Mouse (Mus musculus) embryo, embryonic 11.5 days (tissue): ENCODE results near the gene Tox2.

ENCODE experiments used
- DNase-seq: peaks from one replicate; pipeline ENCODE4 v3.0.0-alpha.2; 2012; ENCODE audit warnings: low read depth, low spot score

Gene Tox2

DNA sequence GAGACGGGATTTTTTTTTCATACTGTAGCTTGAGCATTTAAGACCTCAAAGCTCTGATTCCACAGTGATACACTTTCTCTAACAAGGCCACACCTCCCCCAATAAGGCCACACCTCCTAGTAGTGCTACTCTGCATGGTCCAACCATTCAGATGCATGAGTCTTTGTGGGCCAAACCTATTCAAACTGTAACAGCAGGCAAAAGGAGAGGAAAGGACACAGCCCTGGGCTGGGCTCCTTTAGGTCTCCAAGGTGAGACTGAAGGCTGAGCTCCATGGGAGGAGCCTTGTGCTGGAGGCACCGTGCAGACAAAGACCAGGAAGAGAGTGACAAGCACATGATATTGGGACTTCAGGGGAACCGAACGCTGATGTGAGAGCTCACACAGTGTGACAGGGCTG lies 114.4 kb downstream of the Tox2 start:
- no peak for DNase-seq

GRCm38 (mm10) chr2:163318777-163319176 lies 115.9 kb downstream of the Tox2 start:
- DNase-seq: no peak

GRCm38 (mm10) chr2:163323163-163323562 lies 120.2 kb downstream of the Tox2 start:
- DNase-seq: no peak

DNA sequence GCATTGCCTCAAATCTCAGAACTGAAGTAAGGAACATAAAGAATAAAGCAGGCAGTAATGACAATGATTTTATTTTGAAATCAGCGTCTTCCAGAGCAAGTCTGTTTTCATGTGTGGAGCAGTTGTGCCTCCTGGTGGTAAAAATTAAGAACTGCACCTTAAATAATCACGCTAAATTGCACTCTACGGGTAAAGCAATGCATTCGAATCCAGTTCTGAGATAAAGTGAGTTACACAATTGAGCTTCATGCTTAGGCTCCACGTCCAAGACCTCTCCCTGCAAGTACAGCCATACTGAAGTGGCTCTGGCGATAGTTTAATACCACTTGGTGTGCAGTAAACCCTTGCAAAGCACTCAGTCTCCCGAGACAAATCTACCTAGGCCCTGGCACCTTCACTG lies 127.8 kb downstream of the Tox2 start:
- DNase-seq: peak; percentile 49

- DNase-seq: no peak
Observed at GRCm38 (mm10) chr2:163331423-163331822, 128.5 kb downstream of the Tox2 start.

DNA sequence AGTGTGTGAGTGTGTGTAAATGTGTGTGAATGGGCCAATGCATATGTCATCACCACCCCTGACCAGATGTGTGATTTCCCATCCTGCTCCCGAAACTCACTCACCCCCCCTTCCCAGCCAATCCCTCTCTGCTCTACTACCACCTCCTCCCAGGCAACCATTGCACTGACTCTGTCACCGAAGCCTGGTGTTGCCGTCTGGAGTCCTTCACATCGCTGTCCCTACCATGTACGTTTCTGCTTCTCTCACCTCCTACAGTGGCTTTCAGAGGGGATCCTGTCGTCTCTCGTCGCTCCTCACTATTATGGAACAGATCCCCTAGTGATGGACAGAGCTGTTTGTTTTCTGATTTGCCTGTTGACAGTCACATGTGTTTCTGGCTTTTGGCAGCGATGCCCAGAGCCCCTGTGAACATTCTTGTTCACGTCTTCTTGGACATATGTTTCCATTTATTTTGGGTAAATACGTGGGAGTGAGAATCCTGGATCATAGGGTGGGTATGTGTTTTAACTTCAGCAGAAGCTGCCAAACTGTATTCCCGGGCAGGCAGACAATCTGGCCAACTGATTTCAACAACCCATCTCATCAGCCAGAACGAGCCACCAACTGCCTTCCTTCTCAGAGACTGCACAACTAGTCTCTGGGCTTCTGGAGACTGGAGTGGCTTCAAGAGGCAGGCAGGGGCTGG lies 129.6 kb downstream of the Tox2 start:
- no peak for DNase-seq

- peak; percentile 57 for DNase-seq
Observed at GRCm38 (mm10) chr2:163340263-163340662, 137.3 kb downstream of the Tox2 start.

DNA sequence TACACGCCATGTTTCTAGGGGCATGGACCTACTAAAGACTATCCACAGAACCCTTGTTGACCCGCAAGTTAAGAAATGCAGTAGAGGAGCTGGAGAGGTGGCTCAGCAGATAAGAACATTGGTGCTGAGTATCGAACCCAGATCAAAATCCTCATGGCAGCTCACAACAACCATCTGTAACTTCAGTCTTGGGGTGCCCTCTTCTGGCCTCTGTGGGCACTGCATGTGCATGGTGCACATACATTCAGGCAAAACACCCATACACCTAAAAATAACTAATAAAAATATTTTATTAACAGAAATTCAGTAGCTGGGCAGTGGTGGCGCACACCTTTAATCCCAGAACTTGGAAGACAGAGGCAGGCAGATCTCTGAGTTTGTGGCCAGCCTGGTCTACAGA lies 140.7 kb downstream of the Tox2 start:
- DNase-seq: no peak

GRCm38 (mm10) chr2:163344976-163345660 lies 142.2 kb downstream of the Tox2 start:
- DNase-seq: no peak

- DNase-seq: no peak
Observed at GRCm38 (mm10) chr2:163346497-163346896, 143.6 kb downstream of the Tox2 start.

DNA sequence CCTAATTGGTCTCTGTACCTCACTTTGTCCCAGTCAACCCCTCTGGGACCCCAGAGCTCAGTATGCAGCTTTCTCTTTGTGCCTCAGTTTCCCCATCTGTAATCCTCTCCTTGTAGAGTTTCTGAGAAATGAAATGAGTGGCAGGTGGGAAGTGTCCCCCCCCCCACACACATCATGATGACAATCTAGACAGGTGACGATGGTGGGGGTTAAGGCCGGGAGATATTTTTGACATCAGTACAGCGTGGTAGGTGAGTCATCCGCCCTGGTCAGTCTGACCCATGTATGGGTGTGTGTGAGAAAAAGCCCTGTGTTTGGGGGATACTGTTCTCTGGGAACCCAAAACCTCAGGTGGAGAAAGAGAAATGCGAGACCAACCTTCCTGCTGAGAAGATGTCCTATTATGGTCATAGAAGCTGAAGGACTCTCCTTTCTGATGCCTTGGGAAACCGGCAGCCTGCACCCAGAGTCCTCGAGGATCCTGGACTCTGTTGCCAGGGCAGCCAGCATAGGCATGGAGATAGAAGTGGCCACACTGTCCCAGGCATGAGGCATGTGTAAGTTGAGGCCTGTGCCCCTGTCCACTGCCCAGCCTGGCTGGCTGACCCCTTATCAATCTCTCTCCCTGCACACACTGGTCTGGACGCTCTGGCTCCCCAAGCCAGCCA lies 144.7 kb downstream of the Tox2 start:
- DNase-seq: no peak

- DNase-seq: no peak
Observed at GRCm38 (mm10) chr2:163348677-163349076, 145.8 kb downstream of the Tox2 start.

GRCm38 (mm10) chr2:163349411-163349810 lies 146.5 kb downstream of the Tox2 start:
- DNase-seq: no peak

DNA sequence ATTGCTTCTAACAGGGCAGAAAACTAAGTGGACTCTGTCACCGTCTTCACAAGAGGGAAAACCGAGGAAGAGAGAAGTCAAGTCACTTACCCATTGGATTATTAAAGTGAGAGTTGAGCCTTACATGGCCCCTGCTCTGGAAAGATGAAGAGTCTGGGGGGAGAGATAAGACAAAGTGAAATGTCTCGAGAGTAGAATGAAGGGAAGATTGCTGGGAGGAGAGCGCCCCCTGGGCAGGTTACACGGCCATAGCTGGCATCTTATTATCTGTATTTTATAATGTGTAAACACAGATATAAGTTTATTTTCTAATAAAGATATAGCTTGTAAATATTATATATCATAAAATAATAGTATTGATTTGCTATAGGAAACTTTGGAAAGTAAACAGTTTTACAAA lies 147.5 kb downstream of the Tox2 start:
- no peak for DNase-seq

DNA sequence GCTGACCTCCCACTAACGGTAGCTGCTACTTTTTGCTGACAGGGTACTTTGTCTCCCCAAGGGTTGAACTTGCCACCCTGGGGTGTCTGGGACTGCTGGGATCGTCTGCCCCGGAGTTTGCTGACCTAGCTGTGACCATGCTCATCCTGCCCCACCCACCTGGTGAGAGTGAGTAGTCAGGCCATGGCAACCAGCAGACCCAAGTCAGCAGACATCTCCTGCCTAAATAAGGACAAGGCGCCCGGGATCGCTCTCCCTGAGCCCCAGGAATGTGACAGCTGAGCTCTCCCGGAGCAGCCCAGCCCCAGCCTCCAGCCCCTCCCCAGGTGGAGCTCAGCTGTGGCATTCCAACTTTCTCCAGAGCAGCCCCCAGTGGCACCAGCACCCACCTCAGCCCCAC lies 150.8 kb downstream of the Tox2 start:
- no peak for DNase-seq

DNA sequence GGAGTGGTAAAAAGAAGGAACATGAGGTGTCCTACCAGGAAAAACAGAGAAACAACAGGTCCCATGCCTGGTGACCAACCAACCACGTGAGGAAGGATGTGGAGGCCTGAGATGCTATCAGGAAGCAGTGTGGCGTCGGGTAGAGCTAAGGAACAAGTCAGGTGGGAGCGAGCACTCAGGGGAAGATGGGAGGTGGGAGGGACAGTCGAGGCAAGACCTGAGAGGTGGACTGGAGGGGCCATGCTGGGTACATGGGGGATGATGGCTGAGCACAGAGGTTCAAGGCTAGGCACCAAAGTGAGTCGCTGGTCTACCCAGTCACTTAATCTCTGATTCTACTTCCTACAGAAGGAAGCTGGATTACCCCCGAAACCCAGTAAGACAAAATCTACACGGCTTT lies 152.7 kb downstream of the Tox2 start:
- DNase-seq: no peak

- DNase-seq: no peak
Observed at GRCm38 (mm10) chr2:163356113-163356840, 153.4 kb downstream of the Tox2 start.

GRCm38 (mm10) chr2:163358662-163359061 lies 155.7 kb downstream of the Tox2 start:
- DNase-seq: no peak

DNA sequence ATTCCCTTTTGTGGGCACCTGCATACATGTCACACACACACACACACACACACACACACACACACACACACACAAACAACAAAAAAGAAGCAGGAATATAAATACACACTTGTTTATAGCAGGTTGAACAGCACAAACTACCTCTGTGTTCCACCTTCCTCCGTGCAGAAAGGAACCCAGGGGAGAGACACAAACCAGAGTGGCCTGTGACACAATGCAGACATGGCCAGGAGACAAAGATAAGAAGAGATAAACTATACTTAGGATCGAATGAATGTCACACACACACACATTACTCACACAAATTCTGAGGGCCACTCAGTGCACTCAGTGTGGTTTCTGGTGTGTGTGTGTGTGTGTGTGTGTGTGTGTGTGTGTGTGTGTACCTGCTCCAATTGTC lies 156.3 kb downstream of the Tox2 start:
- no peak for DNase-seq

DNA sequence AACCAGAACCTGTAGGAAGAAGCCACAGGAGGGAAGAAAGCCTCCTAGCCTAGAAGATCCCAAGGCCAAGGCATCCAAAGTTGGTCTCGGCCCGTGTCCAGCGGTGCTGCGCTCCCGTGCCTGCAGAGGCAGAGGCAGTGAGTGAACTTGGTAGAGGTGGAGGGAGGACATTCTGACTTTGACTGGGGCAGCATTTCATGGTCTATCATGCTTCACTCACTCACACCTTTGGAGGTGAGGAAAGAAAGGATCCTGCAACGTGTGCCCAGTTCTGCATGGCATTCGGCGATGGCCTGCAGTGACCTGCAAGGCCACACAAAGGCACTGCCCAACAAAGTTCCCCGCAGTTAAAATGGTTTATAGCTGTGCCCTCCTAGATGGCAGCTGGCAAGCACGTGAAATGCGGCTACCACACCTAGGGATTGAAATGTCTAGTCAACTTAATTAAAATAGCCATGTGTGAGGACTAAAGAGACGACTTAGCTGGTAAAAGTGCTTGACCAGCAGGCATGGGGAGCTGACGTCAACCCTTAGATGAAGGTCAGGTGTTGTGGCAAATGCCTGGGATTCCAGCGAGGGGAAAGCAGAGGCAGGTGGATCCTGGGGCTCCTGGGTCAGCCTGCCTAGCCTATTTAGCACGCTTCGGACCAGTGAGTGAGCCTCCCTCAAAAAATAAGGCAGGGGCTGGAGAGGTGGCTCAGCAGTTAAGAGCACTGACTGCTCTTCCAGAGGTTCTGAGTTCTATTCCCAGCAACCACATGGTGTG lies 158.1 kb downstream of the Tox2 start:
- no peak for DNase-seq
